Mouse (Mus musculus) granulocyte monocyte progenitor cell, adult 5-6 weeks (primary cell): ENCODE data around the gene Ube2q2. TPM values are rescaled to one million over a fixed set of nuclear protein-coding genes. Genes with fewer than 3 reads are reported as not detected.
A peak's percentile ranks its signal among the peaks of the same experiment; 100 is the strongest.
"Not testable (repeated sequence)": the region's sequence is repeated elsewhere in the genome, so short reads cannot be mapped to it uniquely, and the experiment has no call there.

Source experiments
- ATAC-seq: replicated peaks from 2 replicates; pipeline ENCODE4 v1.8.0; 2016; ENCODE audit warnings: mild to moderate bottlenecking, moderate TSS enrichment, inconsistent platforms; ENCODE audit not compliant: poor library complexity, severe bottlenecking
- total RNA-seq, 2 experiments: library from RNA; stranded (forward) in 1 of 2; stranded (reverse) in 1 of 2; fragments of 200-712, 200-1000 nt in 1 of 2; fragments of >200 nt in 1 of 2; fragmentation: Nextera tagmentation in 1 of 2; gene quantifications; 2 replicates each; pipeline ENCODE4 v1.2.3; 2014 to 2017

The Ube2q2 gene
- total RNA-seq (2014; fragmentation: Nextera tagmentation) (31.9 and 37.6 TPM in 2 replicates), total RNA-seq (2017) (46.8 and 51.0 TPM in 2 replicates)

DNA sequence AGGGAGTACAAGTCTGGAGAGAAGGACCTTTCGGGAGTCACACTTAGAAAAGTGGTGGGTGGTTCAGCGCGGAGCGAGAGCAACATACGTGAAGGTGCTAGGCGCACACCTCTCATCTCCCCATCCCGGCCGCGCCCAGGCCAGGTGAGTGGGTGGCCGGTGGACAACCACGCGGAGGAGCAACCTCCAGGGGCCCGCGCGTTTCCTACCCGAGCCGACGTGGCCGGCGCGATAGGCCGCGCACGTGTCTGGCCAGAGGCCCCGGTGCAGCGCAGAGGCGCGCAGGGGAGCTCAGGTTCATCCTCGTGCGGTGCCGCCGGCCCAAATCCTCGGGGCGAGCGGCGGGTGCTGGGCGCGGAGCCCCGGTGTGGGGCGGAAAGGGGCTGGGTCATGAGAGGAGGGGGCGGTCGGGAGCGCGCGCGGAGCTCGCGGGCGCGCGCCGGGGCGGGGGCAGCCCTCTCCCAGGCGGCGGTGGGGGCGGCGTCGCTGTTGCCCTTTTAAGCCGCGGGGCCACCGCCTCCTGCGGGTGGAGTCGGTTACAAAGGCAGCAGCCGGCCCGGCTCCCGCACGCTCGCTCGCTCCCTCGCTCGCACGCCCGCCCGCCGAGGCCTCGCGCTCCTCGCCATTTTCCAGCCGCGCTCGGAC lies at the start of gene Ube2q2:
Gene Ube2q2 (plus strand): TSS at position 1 of the 645 bp plus-strand sequence.
- ATAC-seq: peak; percentile 64

GRCm38 (mm10) chr9:55101117-55101516 lies 47.5 kb upstream of the Ube2q2 start:
- no peak for ATAC-seq

- ATAC-seq: no peak
Observed at GRCm38 (mm10) chr9:55102186-55102835, 46.3 kb upstream of the Ube2q2 start.

DNA sequence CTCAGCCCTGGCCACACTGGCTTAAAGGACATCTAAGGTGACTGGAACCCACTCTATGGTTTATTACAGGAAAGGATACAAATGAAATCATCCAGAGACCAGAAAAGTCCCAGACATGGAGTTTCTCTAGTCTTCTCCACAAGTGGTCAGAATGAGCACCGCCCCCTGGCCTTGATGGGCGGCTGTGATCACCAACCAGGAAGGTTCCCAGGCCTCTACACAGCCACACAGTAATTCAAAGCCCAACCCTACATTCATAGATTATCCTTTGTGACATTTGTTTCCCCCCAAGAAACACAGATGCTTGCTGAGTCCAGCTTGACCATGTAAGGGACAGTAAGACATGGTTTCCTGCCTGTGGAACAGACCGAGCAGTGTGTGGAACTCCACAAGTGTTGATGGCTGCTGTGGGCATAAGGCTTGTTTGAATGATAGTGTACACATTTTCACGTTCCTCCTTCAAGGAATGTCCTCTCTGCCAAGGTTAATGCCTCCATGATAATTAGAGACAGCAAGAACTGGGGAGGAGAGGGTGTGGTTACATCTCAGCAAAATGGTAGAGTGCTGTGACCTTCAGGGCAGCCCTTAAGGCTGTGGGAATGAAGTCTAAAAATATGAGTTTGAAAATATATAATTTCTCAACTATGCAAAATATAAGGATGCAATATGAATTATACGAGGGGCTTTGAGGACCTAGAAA lies 45.6 kb upstream of the Ube2q2 start:
- ATAC-seq: no peak

DNA sequence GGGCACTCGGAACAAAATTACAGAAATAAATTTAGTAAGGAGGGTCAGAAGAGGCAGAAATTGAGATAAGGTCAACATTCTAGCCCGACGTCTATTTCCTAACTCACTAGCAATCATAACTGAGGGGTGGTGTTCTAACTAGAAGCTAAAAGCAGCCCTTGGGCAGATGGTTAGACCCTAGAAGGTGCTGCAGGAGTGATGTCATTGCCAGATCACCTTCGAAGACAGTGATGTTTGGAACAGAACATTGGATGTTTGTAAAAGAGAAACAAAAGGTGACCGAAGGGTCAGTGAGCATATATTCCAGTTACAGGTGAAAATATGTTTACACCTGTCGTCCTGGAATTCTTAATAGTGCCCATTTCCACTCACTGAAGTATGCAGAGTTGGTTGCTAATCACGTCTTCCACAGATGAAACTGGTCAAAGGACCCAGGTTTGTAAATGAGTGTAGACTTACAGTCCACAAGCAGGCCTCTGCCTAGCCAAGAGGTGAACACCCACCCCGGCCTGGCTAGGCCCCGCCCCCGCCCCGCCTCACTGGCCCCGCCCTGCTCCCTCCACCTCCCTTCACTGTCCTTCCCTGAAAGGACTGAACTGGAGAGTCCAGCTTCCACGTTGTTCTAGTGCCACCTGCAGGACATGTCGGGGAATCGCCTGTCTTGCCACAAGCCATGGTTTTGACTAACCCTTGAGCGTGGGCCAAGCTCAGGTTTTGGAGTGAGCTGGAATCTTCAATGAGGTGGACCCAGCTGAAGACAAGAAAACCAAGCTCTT lies 38.4 kb upstream of the Ube2q2 start:
- ATAC-seq: peak; percentile 99

DNA sequence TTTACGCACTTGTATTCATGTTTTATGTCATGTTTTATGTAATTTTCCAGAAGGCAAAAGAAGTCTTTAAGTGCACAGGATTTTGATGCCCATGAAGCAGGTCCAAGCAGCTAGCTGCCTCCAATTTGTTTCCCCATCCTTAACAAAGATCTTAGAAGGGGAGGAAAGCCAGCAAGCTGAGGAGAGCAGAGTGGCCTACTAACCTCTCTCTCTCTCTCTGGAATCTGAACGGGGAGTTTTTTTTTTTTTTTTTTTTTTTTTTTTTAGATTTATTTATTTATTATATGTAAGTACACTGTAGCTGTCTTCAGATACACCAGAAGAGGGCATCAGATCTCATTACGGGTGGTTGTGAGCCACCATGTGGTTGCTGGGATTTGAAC lies 37.8 kb upstream of the Ube2q2 start:
- not testable (repeated sequence) for ATAC-seq

DNA sequence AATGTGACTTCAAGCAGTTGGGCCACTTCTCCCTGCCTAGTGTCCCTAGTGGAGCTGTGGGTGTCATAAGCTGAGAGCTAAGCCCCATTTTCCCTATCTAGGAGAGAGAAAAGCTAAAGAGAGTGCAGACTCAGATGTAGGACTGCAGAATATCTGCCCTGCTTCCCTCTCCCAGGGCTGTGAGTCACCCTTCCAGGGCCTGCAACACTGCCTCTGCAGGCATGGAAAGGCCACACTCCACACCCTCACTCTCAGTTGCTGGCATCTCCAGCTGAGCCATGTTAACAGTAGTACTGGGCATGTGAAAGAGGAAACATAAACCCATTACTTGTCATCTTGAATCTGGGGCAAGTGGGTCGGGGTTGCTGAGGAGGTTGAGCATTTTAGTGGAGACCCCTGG lies 33.9 kb upstream of the Ube2q2 start:
- no peak for ATAC-seq

DNA sequence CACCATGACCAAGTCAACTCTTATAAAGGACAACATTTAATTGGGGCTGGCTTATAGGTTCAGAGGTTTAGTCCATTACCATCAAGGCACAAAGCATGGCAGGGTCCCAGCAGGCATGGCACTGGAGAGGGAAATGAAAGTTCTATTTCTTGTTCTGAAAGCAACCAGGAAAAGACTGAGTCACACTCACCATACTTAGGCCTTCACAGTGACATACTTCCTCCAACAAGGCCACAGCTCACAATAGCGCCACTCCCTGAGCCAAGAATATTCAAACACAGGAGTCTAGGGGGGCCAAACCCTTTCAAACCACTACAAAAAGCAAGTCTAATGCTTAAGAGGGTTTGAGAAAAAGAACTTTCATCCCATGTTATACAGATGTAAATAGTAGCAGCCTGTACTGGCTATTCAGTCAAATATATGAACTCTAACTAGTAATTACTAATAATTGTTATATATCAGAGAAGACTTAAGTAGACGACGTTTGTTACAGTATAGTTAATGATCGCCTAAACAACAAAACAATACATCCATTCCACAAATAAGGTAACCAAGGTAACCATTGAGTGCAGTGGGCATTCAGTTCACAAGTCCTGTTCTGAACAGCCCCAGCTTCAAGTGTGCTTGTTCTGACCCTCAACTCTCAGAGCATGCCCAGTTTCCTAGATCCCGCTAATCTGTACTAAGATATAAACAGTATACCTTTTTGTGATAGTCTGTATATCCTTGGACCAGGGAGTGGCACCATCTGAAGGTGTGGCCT lies 31.2 kb upstream of the Ube2q2 start:
- peak; percentile 88 for ATAC-seq

DNA sequence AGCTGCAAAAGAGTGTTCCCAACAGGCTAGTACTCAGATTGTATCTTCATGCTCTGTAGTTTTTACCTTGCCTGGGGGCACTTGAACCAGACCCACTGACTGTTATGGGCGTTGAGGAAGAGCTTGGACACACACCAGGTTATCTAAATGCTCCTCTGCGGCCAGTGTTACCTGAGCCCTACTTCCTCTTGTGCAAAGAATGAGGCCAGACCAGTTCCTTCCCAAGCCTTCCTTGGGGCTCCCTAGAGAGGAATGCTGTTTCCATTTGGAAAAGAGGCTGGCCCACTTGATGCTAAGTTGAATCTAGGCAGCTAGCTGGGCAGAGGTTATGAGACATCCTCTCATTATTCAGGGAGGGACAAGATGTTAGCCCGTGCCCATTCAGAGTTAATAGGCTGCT lies 26.1 kb upstream of the Ube2q2 start:
- ATAC-seq: no peak

GRCm38 (mm10) chr9:55125735-55126134 lies 22.9 kb upstream of the Ube2q2 start:
- ATAC-seq: peak; percentile 61

DNA sequence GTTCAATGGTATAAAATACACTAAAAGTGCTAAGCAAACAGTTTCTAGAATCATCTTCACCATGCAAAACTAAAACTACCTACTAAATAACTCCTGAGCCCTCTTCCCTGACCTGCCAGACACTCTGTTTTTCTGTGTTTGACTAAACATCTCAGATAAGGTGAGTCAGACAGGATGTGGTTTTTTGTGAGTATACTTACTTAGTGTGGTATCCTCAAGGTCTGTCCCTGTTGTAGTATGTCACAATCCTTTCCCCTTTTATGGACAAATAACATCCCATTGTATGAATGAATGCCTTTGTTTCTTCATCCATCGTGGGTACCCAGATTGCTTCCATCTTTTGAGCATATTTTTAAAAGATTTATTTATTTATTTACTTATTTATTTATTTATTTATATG lies 22.4 kb upstream of the Ube2q2 start:
- peak; percentile 55; the same call in 1 of the 2 replicates for ATAC-seq

DNA sequence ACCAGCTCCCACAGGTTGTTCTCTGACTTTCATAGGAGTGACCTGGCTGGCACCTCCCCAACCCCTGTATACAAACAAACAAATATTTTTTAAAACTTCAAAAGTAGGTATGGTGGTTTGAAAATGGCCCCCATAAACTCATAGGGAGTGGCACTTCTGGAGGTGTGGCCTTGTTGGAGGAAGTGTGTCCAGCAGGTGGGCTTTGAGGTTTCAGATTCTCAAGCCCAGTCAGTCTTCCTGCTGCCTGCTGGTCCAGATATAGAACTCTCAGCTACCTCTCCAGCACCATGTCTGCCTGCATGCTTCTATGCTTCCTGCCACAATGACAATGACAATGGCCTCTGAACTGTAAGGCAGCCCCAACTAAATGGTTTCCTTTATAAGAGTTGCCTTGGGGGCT lies 16.8 kb upstream of the Ube2q2 start:
- no peak for ATAC-seq

DNA sequence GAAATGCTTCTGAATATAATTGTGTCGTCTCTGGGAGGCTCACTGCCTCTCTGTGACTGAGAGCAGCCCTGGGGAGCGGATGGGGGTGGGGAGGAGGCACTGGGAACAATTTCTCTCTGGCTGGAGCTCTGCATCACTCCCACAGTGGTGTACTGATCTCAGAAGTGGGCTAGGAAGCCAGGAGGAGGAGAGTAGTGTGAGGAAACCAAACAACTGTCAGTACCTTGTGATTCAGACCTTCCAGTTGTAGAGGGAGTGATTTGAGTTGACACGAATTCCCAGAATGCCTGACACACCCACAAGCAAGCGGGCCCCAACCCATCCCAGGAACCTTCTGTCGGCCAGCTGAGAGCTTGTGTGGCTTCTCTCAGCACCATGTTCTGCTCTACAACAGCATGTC lies 12.1 kb upstream of the Ube2q2 start:
- no peak for ATAC-seq

DNA sequence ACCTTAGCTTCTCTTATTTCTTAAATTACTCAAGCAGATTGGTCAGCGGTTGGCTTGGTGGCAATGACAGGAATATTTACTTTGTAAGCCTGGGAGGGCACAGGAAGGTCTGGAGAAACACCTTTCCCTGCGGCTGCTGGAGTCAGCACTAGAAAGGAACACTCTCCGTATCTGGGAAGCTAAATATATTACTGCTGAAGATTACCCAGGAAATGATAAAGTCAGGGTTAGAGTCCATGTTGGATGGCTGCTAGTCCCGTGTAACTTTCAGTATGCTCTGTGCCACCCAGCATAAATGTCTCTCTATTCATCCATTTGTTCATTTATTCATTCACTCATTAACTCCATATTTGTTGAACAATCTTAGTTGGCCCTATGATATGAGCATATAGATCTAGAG lies 11.5 kb upstream of the Ube2q2 start:
- no peak for ATAC-seq

- no peak for ATAC-seq
Observed at GRCm38 (mm10) chr9:55139958-55140357, 8.7 kb upstream of the Ube2q2 start.

DNA sequence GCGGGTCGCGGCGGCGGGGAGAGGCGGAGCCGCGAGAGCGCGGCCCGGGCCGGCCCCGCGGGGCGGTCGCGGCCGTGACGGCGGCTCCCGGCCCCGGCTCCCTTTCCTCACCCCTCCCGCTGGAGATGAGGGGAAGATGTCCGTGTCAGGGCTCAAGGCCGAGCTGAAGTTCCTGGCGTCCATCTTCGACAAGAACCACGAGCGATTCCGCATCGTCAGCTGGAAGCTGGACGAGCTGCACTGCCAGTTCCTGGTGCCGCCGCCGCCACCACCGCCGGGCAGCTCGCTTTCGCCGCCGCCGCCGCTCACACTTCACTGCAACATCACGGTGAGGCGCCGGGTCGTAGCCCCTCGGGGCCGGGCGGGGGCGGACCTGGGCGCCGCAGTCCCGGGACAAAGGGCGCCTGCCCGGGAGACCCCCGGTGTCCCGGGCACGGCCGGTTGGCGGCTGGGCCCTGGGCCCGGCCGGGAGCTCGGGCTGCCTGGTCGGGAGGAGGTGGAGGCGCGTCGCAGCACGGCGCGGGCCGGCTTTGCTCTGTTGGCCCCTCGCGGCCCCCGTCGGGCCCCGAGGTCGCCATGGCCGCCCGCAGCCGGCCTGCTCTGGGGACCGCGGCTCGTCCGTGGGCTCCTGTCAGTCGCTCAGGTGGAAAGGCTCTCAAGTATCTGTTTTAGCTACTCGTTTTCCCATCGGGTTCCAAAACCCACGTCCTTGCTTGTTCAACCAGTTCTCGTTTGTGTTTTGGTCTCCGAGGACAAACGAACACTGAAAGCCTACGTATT lies 1.0 kb downstream of the Ube2q2 start:
- ATAC-seq: peak; percentile 53

DNA sequence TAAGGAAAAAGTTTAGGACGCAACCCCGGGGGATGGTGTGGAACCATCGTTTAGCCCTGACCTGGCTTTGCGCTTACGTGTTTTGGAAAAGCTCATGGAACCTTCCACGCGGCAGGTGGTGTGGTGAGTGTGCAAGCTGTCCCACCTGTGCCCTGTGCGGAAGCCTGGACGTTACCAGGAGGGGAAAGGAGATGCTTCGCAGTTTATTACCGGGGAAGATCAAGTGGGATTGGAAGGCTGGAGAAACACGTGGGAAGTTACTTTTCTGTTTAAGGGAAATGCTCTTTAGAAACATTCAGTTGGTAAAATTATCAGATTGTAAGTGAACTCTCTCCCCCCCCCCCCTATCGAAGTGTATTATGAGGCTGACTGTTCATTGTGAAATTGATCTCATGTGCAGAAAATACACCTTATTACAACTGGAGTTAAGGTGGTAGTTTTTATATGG lies 1.6 kb downstream of the Ube2q2 start:
- no peak for ATAC-seq

DNA sequence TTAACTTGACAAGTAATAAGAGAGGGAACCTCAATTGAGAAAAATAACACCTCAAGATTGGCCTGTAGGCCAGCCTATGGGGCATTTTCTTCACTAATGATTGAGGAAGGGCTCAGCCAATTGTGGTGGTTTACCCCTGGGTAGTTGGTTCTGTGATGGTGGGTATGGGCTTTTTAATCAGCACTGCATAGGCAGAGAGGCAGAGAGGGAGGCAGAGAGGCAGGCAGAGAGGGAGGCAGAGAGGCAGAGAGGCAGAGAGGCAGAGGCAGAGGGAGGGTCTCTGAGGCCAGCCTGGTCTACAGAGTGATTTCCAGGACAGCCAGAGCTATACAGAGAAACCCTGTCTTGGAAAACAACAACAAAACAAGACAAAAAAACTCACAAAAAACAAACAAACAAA lies 2.4 kb downstream of the Ube2q2 start:
- ATAC-seq: no peak

DNA sequence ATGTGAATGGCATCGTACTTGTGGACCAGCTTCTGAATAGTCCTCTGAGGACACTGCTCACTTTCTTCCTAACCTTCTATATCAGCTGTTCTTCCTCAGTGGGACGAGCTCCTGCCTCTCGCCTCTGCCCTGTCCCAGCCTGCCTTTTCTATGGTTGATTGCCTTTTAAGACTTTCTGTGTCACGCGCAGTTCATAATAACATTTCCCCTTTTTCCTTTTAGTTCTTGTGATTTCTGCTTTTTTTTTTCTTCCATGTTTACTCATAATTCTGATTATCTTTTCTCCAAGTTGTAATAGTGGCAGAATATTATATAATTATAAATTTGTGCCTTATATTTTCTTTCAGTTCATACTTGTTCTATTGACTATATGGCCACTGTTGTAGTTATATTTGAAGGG lies 4.3 kb downstream of the Ube2q2 start:
- no peak for ATAC-seq
